10 mouse cellular contexts compared by ENCODE assay signal in the genomic region with DNA sequence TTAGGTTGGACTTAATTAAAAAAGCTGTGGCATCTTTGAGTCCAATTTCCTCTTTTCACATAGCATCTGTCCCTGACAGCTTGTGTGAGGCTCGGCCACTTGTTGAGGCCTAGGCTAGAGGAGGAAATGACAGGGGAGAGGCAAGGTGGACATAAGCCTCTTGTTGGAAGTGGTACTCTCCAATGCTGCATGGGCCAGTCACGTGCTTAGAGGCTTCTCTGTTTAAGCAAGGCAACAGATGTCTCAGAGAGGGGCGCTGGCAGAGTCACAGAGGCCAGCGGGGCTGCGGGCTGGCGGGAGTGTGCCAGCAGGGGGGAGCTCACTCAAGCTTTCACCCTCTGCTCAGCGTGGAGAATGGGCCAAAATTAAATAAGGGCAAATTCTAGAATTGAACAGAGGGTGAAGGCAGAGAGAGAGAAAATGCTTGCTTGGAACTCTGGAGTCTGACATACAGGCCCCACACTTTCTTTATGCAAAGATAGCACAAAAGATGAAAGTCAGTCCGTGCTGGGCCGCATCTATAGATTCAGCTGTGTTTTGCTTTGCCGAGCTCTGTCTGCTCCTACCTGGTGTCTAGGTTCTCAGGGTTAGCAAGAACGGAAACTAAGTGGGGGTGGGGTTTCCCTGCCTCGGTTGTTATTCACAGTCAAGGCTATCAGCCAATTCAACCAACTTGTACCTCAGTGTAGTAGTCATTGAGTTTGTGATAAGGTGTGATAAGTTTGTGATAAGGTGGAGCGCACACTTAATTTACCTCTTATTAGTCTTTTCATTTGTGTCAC.
DNase-seq lines count a peak whose midpoint lies in the region; ATAC-seq lines count a peak whose summit lies in the region.
"Had no signal": no experiment of that assay in that cellular context is flagged by ENCODE, and none has a peak within 500 bp of the region (broad histone marks: within the 10 kb centered on the region; RNA-seq: fewer than 3 reads in every experiment).

No protein-coding gene starts in this region.

- peak; percentile 54 for DNase-seq in layer of hippocampus, adult 11-12 months (ENCODE audit: low spot score)
- no peak for DNase-seq in layer of hippocampus, adult 9-10 months (ENCODE audit: low spot score)
- peak; percentile 99 for DNase-seq in cerebellum, adult 11-12 months
- no peak for DNase-seq in kidney, postnatal 25 days
- DNase-seq in yolk sac, embryonic 10.5 days (ENCODE audit: low spot score) = no peak

- no peak overlapping the region for H3K4me2 ChIP-seq in midbrain, embryonic 13.5 days (replicated peaks)
- H3K4me2 ChIP-seq in kidney, embryonic 16.5 days (replicated peaks; ENCODE audit: low read depth, low read length) = no peak overlapping the region
- H3K4me2 ChIP-seq: liver, embryonic 15.5 days had no signal

- peak overlapping the region; percentile 47; the same call in 1 of the 2 replicates for H3K27ac ChIP-seq in midbrain, embryonic 13.5 days
- no peak overlapping the region for H3K27ac ChIP-seq in kidney, embryonic 16.5 days (ENCODE audit: low read length)
- H3K27ac ChIP-seq: liver, embryonic 15.5 days had no signal

- H3K36me3 ChIP-seq in midbrain, embryonic 13.5 days = no peaks in the 10 kb centered on the region
- H3K36me3 ChIP-seq in kidney, embryonic 16.5 days (ENCODE audit: insufficient read depth, low read length) = no peaks in the 10 kb centered on the region
- H3K36me3 ChIP-seq: liver, embryonic 15.5 days had no signal

- ATAC-seq in granulocyte monocyte progenitor cell, adult 5-6 weeks (replicated peaks; ENCODE audit: poor library complexity, severe bottlenecking) = peak; percentile 40
- peak; percentile 79 for ATAC-seq in midbrain, embryonic 13.5 days
- no peak for ATAC-seq in kidney, embryonic 16.5 days (ENCODE audit: low FRiP score, low TSS enrichment)

- H3K4me3 ChIP-seq in midbrain, embryonic 13.5 days (replicated peaks) = no peak overlapping the region
- H3K4me3 ChIP-seq in kidney, embryonic 16.5 days (ENCODE audit: low read length) = no peak overlapping the region
- H3K4me3 ChIP-seq: erythroblast, embryonic 14.5 days; liver, embryonic 15.5 days had no signal

- peaks cover 17% of the 10 kb centered on the region for H3K4me1 ChIP-seq in midbrain, embryonic 13.5 days (replicated peaks)
- no peaks in the 10 kb centered on the region for H3K4me1 ChIP-seq in kidney, embryonic 16.5 days (ENCODE audit: insufficient read depth, low read length)

- H3K9ac ChIP-seq in midbrain, embryonic 13.5 days (replicated peaks) = no peak overlapping the region
- no peak overlapping the region for H3K9ac ChIP-seq in kidney, embryonic 16.5 days (replicated peaks; ENCODE audit: low read length)
- H3K9ac ChIP-seq: liver, embryonic 15.5 days had no signal

- H3K27me3 ChIP-seq in midbrain, embryonic 13.5 days = no peaks in the 10 kb centered on the region
- H3K27me3 ChIP-seq in kidney, embryonic 16.5 days (ENCODE audit: insufficient read depth, low read length) = no peaks in the 10 kb centered on the region
- H3K27me3 ChIP-seq: liver, embryonic 15.5 days had no signal

- no peaks in the 10 kb centered on the region for H3K9me3 ChIP-seq in midbrain, embryonic 13.5 days
- no peaks in the 10 kb centered on the region for H3K9me3 ChIP-seq in kidney, embryonic 16.5 days (ENCODE audit: low read length)
- H3K9me3 ChIP-seq: liver, embryonic 15.5 days had no signal

- 19% methylated on average over 13 of the region's 13 CpGs for WGBS in midbrain, embryonic 13.5 days
- WGBS in kidney, embryonic 16.5 days = 45% methylated on average over 13 of the region's 13 CpGs

Comparison
In these comparisons a context has a peak if more than half of its experiments do, and no peak if none do; other contexts are left out.
1. DNase-seq: peak in layer of hippocampus, adult 11-12 months (single experiment) and cerebellum, adult 11-12 months (single experiment); none in layer of hippocampus, adult 9-10 months (single experiment), kidney, postnatal 25 days (0 of 2) and yolk sac, embryonic 10.5 days (single experiment).